Mouse (Mus musculus) CD8-positive naive resting alpha-beta T cell, adult 2 months (primary cell): ENCODE results near the gene Trim2.

Experiments
- DNase-seq, 2 experiments: peaks; one replicate each; pipeline ENCODE4 v3.0.0; 2022; ENCODE audit warnings: low read depth in 2 of 2, low spot score in 2 of 2

The Trim2 gene

DNA sequence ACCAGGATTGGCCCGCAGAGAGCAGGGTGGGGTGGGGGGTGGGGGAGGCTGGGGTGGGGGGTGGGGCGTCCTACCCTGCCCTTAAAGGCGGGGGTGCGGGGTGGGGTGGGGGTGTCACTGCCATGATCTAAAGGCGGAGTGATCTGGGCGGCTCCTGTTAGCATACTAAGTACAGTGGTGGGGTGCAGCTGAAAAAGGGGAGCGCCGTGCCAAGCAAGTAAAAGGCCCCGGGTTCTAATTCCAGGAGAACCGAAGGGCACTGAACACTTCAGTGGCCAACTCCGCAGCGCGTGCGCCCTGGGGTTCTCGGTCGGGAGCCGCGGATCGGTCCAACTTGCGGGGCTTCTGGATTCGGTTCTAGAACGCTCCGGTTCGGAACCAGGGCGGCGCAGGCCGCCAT is 151.5 kb downstream of the Trim2 start:
- DNase-seq: no peak

DNA sequence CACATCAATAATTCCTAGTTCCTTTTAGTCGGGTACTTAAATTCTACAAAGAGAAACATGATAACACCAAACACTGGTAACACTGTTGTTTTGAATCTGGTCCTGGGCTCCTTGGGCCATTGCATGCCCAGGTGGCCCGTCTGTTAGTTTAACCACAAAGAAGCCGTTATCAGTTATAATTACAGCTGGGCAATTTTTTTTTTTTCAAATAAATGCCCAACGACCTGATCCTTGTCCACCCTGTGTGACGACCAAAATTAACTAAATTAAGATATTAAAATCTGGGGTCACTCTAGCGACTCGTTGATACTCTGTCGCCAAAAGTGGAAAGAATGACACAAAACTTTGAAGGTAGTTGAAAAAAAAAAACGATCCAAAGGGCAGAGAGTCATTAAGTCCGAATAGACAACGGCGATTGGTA is 151.9 kb downstream of the Trim2 start:
- DNase-seq: no peak

DNA sequence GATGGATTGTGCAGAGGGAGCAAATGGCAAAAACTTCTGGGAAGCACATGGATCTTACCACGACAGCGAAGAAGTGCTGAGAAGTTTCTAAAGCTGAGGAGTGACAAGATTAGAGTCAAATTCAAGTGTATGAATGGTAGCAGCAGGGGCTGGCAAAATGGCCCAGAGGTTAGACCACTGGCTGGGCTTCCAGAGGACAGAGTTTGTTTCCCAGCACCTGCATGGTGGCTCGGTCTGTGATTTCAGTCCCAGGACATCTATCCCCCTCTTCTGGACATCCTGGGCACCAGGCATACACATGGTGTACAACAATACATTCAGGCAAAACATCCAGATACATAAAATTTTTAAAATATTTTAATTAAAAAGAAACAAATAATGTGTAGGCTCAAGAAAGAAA is 156.8 kb downstream of the Trim2 start:
- no peak for DNase-seq

DNA sequence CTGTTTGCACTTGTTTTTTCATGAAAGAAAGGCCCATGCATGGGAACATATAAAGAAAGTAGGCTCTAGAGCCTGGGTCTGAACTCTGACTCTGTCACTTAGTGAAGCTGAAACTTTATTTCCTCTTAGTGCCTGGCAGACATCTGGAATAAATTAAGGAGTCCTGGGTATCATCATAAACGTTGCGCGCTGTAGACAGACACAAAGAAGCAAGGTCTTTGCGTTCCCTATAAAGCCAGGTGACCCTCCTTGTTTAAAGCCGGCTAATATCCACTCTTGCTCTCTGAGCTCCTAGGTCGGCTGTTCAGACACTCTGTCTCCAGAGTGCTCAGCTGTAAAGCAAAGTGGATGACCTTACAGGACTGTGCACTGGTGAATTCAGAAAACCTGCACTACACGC is 165.7 kb downstream of the Trim2 start:
- no peak for DNase-seq

DNA sequence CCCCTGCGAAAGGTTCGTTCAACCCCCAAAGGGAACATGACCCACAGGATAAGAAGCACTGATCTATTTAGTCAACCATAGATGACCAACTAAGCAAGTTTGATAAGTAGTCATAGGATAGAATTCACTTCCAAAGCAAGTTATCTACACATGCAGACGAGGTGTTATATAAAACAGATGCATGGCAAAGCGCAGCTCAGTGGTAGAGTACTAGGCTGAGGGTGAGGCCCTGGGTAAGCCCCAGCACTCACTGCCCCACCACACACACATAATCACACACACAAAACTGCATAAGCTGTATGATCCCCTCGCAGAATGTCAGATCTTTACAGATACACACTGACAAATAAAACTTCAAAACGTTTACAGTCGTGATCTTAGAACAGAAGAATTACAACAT is 170.2 kb downstream of the Trim2 start:
- no peak for DNase-seq

DNA sequence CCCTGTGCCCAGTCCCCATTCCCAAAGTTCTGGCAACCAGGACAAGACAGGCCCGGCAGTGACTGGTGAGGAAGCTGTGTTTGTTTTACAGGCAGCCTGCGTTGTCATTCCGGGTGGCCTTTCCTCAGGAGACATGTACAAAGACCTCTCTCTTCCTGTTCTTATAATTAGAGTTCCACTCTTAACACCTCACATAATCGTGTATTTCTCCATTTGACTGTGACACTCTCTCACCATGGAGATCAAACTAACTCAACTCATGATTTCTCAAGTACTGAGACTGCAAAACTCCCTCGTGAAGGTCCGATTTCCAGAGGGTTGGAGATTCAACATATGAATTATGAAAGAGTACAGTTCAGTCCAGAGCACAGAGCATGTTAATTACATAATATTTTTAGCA is 170.7 kb downstream of the Trim2 start:
- no peak for DNase-seq

DNA sequence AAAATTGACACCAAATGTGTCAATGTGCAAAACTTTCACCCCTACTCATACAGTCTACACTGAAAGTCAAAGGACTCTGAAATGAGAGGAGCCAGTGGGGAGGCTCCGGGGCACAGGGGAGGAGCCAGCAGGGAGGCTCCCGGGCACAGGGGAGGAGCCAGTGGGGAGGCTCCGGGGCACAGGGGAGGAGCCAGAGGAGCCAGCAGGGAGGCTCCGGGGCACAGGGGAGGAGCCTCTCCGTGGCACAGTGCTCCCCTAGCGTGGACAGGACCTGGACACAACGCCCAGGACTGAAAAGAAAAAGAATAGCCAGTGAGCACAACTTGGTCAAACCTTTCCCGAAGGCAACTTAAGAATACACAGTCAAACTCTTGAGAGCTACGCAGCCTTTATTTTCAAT is 171.3 kb downstream of the Trim2 start:
- no peak for DNase-seq

DNA sequence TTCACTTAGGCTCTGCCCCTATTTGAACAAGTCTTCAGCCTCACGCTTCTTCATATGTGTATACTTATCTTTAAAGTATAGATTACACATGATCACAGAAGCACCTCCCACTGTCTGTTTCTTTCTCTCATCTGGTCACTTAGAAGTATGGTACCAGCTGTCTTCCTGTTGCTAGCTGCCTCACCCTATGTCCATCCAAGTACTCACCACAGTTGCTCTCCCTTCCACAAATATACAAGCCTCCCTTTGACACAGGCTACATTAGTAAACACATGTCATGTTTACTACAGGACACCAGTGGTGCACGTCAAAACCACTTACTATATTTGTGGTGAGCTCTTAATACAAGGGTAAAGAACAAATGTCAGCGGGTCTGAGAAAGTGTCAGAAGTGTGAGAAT is 175.3 kb downstream of the Trim2 start:
- DNase-seq: no peak

DNA sequence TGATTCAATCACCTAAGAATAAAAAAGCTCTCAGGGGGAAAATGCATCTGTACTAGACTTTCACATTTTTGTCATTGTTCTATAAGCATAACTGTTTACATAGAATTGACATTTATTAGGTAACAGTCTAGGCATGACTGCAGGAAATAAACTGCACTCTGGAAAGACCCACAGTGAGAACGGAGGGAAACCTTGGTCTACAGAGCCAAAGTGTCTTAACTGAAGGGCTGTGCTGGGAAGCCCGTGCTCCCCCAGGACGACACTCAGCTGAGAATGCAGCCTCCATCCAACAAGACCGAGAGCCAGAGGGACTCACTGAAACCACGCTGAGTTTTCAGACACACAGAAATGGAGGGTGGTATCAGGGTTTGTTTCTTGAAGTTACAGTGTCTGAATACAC is 175.9 kb downstream of the Trim2 start:
- DNase-seq: no peak

DNA sequence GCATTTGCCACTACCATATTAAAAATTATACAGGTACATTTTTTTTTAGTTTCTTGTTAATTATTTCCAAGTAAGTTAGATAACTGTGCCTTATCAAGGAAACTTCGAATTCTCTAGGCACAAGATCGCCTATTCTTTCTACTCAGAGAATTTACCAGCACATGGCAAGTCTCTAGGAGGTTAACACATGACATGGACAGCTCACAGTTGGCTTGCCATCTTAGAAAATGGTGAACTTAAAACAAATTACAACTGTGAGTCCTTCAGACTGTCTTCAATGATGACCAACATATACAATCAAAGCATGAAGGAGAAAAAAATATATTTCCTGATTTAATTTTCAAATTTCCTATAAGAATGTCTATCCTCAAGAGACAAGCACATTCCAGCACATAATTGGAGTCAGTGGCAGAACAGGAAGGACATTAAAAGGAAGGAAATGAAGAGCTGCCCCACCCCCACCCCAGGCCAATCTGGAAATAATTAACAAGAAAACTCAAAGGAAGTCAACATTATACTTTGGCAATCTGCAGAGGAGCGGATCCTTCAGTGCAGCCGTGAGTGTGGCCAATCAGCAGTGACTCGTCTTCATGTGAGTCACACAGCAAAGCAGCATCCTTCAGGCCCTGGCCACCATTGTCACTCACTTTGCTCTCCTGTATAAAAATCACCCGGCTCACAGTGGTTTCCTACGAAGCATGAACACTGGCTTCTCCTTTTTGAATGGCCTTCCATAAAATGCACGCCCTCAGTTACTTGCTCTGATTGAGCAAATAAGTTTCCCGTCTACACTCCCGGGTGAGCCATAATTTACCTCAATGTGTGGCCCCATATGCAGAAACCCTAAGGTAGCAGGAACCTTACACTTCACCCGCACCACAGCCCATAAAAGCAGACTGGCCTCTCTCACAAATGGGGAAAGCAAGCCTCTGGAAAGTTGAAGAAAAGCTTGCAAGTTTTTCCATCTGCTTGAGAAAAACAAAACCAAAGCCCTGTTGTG is 177.5 kb downstream of the Trim2 start:
- no peak for DNase-seq

DNA sequence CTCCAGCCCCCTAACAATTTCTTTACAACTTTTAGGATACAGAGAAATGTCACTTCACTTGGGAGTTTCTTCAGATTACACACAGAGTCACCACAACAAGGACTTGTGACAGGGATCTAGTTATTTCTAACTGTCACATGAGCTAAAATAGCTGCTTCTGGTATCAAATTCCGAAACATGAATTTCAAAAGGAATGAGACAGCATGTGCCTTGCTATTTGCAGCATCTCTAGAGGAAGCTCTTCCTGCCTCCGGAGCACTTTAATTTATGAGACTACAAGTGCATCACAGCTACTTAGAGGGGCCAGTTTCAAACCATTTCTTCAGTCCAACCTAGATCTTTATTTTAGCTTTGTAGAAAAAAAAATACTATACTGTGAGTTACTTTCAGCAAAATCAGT is 179.2 kb downstream of the Trim2 start:
- no peak for DNase-seq

DNA sequence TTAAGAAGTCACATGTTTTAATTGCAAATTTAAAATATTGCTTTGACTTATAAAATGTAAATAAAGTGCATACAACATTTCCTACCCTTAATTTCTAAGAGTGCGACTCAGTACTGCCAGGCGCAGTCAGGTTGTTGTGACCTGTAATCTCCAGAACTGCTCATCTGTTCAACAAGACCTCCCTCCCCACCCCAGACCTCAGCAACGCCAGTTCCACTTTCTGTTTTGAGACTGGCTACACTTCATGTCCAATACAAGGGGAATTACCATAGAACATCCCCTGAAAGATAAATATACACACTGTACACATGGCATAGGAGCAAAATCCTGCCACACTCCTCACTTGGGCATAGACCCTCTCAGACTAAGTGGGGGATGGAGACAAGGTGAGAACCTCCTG is 180.0 kb downstream of the Trim2 start:
- DNase-seq: no peak

DNA sequence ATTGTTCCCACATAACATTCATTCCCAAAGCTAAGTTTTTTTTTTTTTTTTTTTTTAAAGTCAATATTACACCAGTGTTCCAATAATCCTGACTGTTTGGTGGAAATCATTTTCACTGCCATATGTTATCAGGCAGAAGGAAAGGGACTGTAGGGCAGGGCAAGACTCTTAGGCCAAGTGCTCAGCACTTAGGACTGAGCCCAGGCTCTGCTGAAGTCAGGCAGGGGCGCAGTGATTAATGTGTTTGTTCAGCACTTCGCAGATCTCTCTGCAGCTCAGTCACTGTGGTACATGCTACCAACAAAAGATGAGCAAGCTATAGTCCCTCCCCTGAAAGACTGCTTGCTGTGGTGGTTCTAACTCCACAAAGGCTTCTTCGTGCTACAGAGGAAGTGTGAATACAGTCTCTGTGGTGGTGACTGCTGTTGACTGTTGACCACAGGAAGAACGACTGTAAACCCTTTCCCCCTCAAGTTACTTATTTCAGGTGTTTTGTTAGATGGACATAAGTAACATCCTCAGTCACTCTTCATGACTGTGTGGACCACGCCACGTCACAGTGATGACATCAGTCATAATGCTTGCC is 180.9 kb downstream of the Trim2 start:
- DNase-seq: peak in 1 of 2 experiments; percentile 8

DNA sequence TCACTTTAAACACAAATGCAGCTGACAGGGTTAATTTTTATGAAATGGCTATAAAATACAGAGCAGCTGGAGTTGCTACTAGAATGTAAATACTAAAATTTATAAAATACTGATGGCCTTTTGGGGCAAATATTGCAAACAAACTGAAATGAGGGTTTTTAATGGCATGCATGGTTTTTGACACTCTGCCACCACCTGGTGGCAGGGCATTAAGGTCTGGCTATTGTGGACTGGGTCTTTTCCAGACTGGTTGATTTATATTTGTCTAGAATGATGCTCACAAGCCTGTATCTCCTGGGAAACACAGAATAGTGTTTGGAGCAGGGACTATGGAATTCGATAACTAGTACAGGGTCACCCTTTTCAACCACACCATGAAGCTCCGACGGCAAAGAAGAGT is 183.2 kb downstream of the Trim2 start:
- DNase-seq: peak; percentile 12 to 32

DNA sequence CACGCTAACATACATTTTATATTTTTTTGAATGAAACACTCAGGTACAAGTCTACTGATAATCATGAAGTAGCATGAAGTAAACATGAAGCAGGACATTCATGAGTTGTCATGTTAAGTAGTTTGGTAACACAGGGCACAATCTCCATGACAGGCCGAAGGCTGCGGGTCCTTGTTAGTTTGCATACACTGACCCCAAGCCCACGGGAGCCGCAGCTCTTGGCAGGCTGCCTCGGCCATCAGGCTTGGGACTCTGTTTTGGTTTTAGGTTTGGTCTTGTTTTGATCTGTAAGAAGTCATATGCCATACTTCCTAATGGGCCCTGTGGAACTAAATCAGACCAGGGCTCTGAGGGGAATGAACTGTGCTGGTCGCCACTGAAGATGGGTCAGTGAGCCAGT is 188.0 kb downstream of the Trim2 start:
- no peak for DNase-seq

DNA sequence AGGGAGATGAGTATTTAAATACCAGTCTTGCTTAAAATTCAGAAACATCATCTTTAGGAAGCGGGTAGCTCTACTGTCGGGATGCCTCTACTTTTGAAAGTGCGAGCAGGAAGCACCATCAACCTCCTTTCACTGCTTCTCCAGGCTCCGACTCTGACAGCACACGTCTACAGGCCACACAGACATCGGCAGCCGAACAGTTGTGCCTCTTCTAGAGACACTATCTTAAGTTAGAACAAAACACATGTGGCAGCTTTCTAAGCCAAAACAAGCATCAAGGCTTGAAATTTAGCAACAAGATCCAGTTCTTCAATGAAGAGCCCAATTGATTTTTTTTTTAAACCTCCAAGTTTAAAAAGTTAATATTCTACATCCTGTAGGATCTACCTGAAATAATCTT is 188.5 kb downstream of the Trim2 start:
- DNase-seq: no peak
